Mouse (Mus musculus): ENCODE results near the gene Slirp. TPM values are rescaled to one million over a fixed set of nuclear protein-coding genes. Genes with fewer than 3 reads are reported as not detected.
A peak's percentile ranks its signal among the peaks of the same experiment; 100 is the strongest.

Slirp gene
- total RNA-seq (2014; fragmentation: Nextera tagmentation) (123 and 162 TPM in 2 replicates), total RNA-seq (2017) (102 and 106 TPM in 2 replicates)

- ATAC-seq (replicated peaks; ENCODE audit: poor library complexity, severe bottlenecking) = peak; percentile 92
These were observed at the start of gene Slirp, which contains the start of gene Alkbh1 for GRCm38 (mm10) chr12:87443700-87444122. Gene Slirp, plus strand, starts transcription at chr12:87443896. Gene Alkbh1, minus strand, starts transcription at chr12:87444017.

GRCm38 (mm10) chr12:87394316-87394715, 49.4 kb upstream of the Slirp start:
- no peak for ATAC-seq (replicated peaks; ENCODE audit: poor library complexity, severe bottlenecking)

GRCm38 (mm10) chr12:87397126-87397525, 46.6 kb upstream of the Slirp start:
- ATAC-seq (replicated peaks; ENCODE audit: poor library complexity, severe bottlenecking) = no peak

GRCm38 (mm10) chr12:87397811-87398417, 45.8 kb upstream of the Slirp start:
- ATAC-seq (replicated peaks; ENCODE audit: poor library complexity, severe bottlenecking) = no peak

- ATAC-seq (replicated peaks; ENCODE audit: poor library complexity, severe bottlenecking) = peak; percentile 65
These were observed 44.4 kb upstream of the Slirp start for GRCm38 (mm10) chr12:87399119-87399819.

- no peak for ATAC-seq (replicated peaks; ENCODE audit: poor library complexity, severe bottlenecking)
These were observed 41.8 kb upstream of the Slirp start for GRCm38 (mm10) chr12:87401883-87402282.

- no peak for ATAC-seq (replicated peaks; ENCODE audit: poor library complexity, severe bottlenecking)
These were observed 38.5 kb upstream of the Slirp start for GRCm38 (mm10) chr12:87405165-87405564.

GRCm38 (mm10) chr12:87405721-87406120, 38.0 kb upstream of the Slirp start:
- ATAC-seq (replicated peaks; ENCODE audit: poor library complexity, severe bottlenecking) = no peak

GRCm38 (mm10) chr12:87407869-87408605, 35.7 kb upstream of the Slirp start:
- peak; percentile 80 for ATAC-seq (replicated peaks; ENCODE audit: poor library complexity, severe bottlenecking)

GRCm38 (mm10) chr12:87409123-87409522, 34.6 kb upstream of the Slirp start:
- no peak for ATAC-seq (replicated peaks; ENCODE audit: poor library complexity, severe bottlenecking)

GRCm38 (mm10) chr12:87410999-87411398, 32.7 kb upstream of the Slirp start:
- ATAC-seq (replicated peaks; ENCODE audit: poor library complexity, severe bottlenecking) = no peak

- peak; percentile 69 for ATAC-seq (replicated peaks; ENCODE audit: poor library complexity, severe bottlenecking)
These were observed 30.4 kb upstream of the Slirp start for GRCm38 (mm10) chr12:87413179-87413790.

- peak; percentile 62 for ATAC-seq (replicated peaks; ENCODE audit: poor library complexity, severe bottlenecking)
These were observed 28.3 kb upstream of the Slirp start for GRCm38 (mm10) chr12:87415358-87415757.

GRCm38 (mm10) chr12:87416690-87417089, 27.0 kb upstream of the Slirp start:
- peak; percentile 66 for ATAC-seq (replicated peaks; ENCODE audit: poor library complexity, severe bottlenecking)

- ATAC-seq (replicated peaks; ENCODE audit: poor library complexity, severe bottlenecking) = no peak
These were observed 24.8 kb upstream of the Slirp start for GRCm38 (mm10) chr12:87418921-87419320.

GRCm38 (mm10) chr12:87419974-87420485, 23.7 kb upstream of the Slirp start:
- ATAC-seq (replicated peaks; ENCODE audit: poor library complexity, severe bottlenecking) = no peak

GRCm38 (mm10) chr12:87421708-87422507, 21.8 kb upstream of the Slirp start:
- ATAC-seq (replicated peaks; ENCODE audit: poor library complexity, severe bottlenecking) = no peak

GRCm38 (mm10) chr12:87423700-87424099, 20.0 kb upstream of the Slirp start:
- ATAC-seq (replicated peaks; ENCODE audit: poor library complexity, severe bottlenecking) = no peak

- no peak for ATAC-seq (replicated peaks; ENCODE audit: poor library complexity, severe bottlenecking)
These were observed 19.2 kb upstream of the Slirp start for GRCm38 (mm10) chr12:87424516-87424915.

Measured in granulocyte monocyte progenitor cell, adult 5-6 weeks (primary cell).